Mouse (Mus musculus) MEL (cell line): ENCODE results near the gene Hsd17b3.
A peak's percentile ranks its signal among the peaks of the same experiment; 100 is the strongest.

Source experiments
- CTCF ChIP-seq, 3 experiments: IDR thresholded peaks in 2 of 3; conservative IDR thresholded peaks in 1 of 3; 2 replicates each; pipeline ENCODE4 v1.5.1; 2011 to 2012; ENCODE audit warnings: low read length in 3 of 3, low read depth in 2 of 3, mild to moderate bottlenecking in 2 of 3, improper control_type of control experiment in 1 of 3, inconsistent platforms in 1 of 3, mixed read lengths in 1 of 3, moderate library complexity in 1 of 3; ENCODE audit not compliant: control insufficient read depth in 1 of 3, insufficient read depth in 1 of 3, poor library complexity in 1 of 3, severe bottlenecking in 1 of 3
- HCFC1 ChIP-seq: IDR thresholded peaks from 2 replicates; pipeline ENCODE4 v1.6.1; 2012; ENCODE audit warnings: low read depth, mild to moderate bottlenecking, inconsistent platforms, low read length, improper control_type of control experiment, moderate library complexity
- JUND ChIP-seq: IDR thresholded peaks from 2 replicates; pipeline ENCODE4 v1.6.1; 2011; ENCODE audit warnings: low read depth, mild to moderate bottlenecking, improper control_type of control experiment, low read length
- MAX ChIP-seq: IDR thresholded peaks from 2 replicates; pipeline ENCODE4 v1.6.1; 2011; ENCODE audit warnings: low read length, improper control_type of control experiment
- NRF1 ChIP-seq: IDR thresholded peaks from 2 replicates; pipeline ENCODE4 v1.6.1; 2014; ENCODE audit warnings: low read depth, mild to moderate bottlenecking, inconsistent platforms, low read length, improper control_type of control experiment, moderate library complexity; ENCODE audit not compliant: poor library complexity, insufficient read depth, severe bottlenecking
- POLR2A ChIP-seq, 2 experiments: IDR thresholded peaks; 2 replicates each; pipeline ENCODE4 v1.6.1; 2011 to 2012; ENCODE audit warnings: low read length in 2 of 2, mild to moderate bottlenecking in 2 of 2, control low read depth in 1 of 2, improper control_type of control experiment in 1 of 2, low read depth in 1 of 2, moderate library complexity in 1 of 2; ENCODE audit not compliant: control insufficient read depth in 1 of 2, insufficient read depth in 1 of 2, poor library complexity in 1 of 2

DNA sequence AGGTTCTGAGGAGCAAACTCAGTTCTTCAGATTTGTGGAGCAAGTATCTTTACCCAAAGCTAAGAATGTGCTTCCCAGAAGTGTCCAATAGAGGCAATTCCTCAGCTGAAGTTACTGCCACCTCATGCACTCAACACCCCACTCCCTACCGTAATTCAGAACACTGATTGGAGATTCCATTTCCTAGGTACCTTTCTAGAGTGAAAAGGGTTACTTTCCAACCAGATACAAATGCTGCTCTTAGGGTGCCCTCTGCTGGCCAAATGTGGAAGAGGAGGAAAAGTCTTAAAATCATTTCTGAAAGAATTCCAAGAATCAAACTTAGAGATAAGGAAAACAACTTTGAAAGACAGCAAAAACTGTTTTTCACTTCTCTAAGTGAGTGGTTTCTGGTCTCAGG is 4.3 kb upstream of the Hsd17b3 start:
- TF ChIP-seq JUND (no peak), POLR2A (IDR thresholded peaks at IDR 0.05; ENCODE audit: control insufficient read depth in 1 of 2, insufficient read depth in 1 of 2, low read depth in 1 of 2, low read length in 2 of 2, poor library complexity in 1 of 2) (no peak), NRF1 (no peak), CTCF (IDR thresholded peaks at IDR 0.05 in 2 of 3, conservative IDR thresholded peaks at IDR 0.05 in 1 of 3; ENCODE audit: control insufficient read depth in 1 of 3, insufficient read depth in 1 of 3, low read depth in 2 of 3, low read length in 3 of 3, poor library complexity in 1 of 3, severe bottlenecking in 1 of 3) (peak; percentile 63 to 89 (median 78)), HCFC1 (no peak), MAX (no peak)
